Mouse (Mus musculus) lung, adult 2 months (tissue): ENCODE measurements around the gene Gm28635.

Source experiments
- CTCF ChIP-seq: fragments of 200-500 bp; IDR thresholded peaks from 2 replicates; pipeline ENCODE4 v1.5.1; 2011; ENCODE audit warnings: mild to moderate bottlenecking, low read length, control low read depth; ENCODE audit not compliant: insufficient read depth
- POLR2A ChIP-seq: fragments of 200-500 bp; IDR thresholded peaks from 2 replicates; pipeline ENCODE4 v1.6.1; 2011; ENCODE audit warnings: low read depth, mild to moderate bottlenecking, control low read depth, low read length, borderline replicate concordance; ENCODE audit errors: extremely low read depth

DNA sequence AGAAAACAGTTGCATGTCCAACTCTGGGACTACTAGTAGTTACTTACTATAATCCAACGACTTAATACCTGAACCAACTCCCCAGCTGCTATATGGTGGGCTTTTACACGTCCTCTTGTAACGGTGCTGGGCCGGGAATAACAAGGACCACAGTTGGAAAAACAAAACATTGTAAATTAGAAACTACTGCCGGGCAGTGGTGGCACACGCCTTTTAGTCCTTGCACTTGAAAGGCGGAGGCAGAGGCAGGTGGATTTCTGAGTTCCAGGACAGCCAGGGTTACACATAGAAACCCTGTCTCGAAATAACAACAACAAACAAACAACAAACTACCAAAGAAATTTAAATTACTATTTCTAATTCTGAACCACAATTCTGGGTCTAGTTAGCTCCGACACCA is 48.9 kb upstream of the Gm28635 start:
- TF ChIP-seq CTCF (no peak), POLR2A (no peak)
